Mouse (Mus musculus): ENCODE data around the gene Best2.

DNA sequence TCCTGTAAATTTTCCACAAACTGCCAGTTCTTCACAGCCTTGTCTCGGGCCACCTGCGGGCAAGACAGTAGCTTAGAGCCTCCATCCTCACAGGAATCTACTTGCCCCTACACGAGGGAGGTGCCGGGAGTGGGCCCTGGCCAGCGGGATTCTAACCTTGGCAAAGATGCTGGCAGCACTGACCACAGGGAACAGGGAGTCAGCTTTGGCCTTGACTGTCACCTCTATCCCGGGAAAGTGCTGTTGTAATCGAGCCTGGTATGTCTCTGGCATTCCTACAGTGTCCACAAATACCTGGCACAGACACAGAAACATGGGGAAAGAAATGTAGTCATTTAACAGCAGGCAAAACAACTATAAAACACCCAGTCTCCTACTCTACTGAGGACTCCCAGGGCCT lies 54.5 kb downstream of the Best2 start:
- TF ChIP-seq CTCF (IDR thresholded peaks at IDR 0.05; ENCODE audit: low read depth, low read length) (no peak), POLR2A (IDR thresholded peaks at IDR 0.05; ENCODE audit: extremely low read depth, insufficient read depth, low read length) (no peak)
